Mouse (Mus musculus) lung, adult 2 months (tissue): ENCODE results near the gene Cln6.

Experiments
- CTCF ChIP-seq: fragments of 200-500 bp; IDR thresholded peaks from 2 replicates; pipeline ENCODE4 v1.5.1; 2011; ENCODE audit warnings: mild to moderate bottlenecking, low read length, control low read depth; ENCODE audit not compliant: insufficient read depth
- POLR2A ChIP-seq: fragments of 200-500 bp; IDR thresholded peaks from 2 replicates; pipeline ENCODE4 v1.6.1; 2011; ENCODE audit warnings: low read depth, mild to moderate bottlenecking, control low read depth, low read length, borderline replicate concordance; ENCODE audit errors: extremely low read depth

DNA sequence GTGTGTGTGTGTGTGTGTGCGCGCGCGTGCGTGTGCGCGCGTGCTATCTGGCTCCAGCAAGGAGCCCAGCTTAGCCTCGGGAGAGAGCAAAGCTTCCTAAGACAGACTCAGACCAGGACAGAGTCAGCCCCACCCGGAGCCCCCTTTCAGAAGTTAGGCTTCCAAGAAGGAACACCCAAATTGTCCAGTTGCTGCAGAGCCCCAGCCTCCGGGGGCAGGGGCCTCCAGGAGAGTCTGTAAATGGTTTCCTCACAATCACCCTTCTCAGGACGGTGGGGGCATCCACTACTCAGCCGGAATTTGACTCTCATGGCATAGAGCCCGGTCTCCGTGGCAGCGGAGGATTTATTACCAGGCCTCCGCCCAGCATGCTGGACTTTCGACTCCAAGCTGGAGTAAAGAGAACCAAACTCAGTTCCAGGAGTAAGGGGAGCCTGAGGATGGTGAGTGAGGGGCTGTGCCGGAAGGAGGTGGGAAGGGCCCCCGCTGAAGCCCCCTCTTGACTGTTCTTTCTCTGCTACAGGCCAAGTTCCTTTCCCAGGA lies 19.2 kb downstream of the Cln6 start, which contains the start of gene Calml4:
- TF ChIP-seq CTCF = no peak
- 0 out of 2 replicates have a peak, but pooled peaks have one; percentile 11 for TF ChIP-seq POLR2A
